Mouse (Mus musculus): ENCODE data around the gene 4930519P11Rik. TPM values are rescaled to one million over a fixed set of nuclear protein-coding genes. Genes with fewer than 3 reads are reported as not detected.

Gene 4930519P11Rik
- total RNA-seq, 2 experiments from 2014 or later, result 0.69 TPM; not detected in 1

- intact Hi-C loops (cut with DNase I; ENCODE audit: low total_unique reads), result no loop called here
- DNase-seq, result no peak
These were observed 47.7 kb downstream of the 4930519P11Rik start for GRCm38 (mm10) chr2:154565562-154565961.

GRCm38 (mm10) chr2:154563612-154564170, 49.5 kb downstream of the 4930519P11Rik start:
- DNase-seq, result no peak
- intact Hi-C loops (cut with DNase I; ENCODE audit: low total_unique reads), result no loop called here

Other genes with a start within 250 kb of the 4930519P11Rik start
- gene Cdk5rap1, start 240.4 kb downstream of the 4930519P11Rik start, total RNA-seq (2021), result 10 to 100 TPM in 1 of 2 experiments, 1 to 10 TPM in 1; 8.9 to 12.1 TPM
- gene Snta1, start 205.3 kb downstream of the 4930519P11Rik start, total RNA-seq (2021), result 100 to 1,000 TPM; 146 to 210 TPM
- 10 to 100 TPM; 12.2 to 15.7 TPM for gene Cbfa2t2, start 177.0 kb downstream of the 4930519P11Rik start, total RNA-seq (2021)
- gene 1700003F12Rik, start 66.4 kb downstream of the 4930519P11Rik start, total RNA-seq (2021), result under 1 TPM in 1 of 2 experiments, not detected in 1; 0.31 TPM
- not detected for gene Actl10, start 61.7 kb downstream of the 4930519P11Rik start, total RNA-seq (2021)
- gene Necab3, start 54.5 kb downstream of the 4930519P11Rik start, total RNA-seq (2021), result 1 to 10 TPM; 1.1 to 1.2 TPM
- 1 to 10 TPM; 2.5 to 3.1 TPM for gene E2f1, start 43.5 kb downstream of the 4930519P11Rik start, total RNA-seq (2021)
- gene Pxmp4, start 9.7 kb downstream of the 4930519P11Rik start, total RNA-seq (2021), result 10 to 100 TPM; 14.1 to 14.9 TPM
- gene Zfp341, start 140 bp downstream of the 4930519P11Rik start, total RNA-seq (2021), result 1 to 10 TPM; 1.8 to 1.9 TPM
- 10 to 100 TPM; 91.1 to 97.2 TPM for gene Chmp4b, start 38.3 kb upstream of the 4930519P11Rik start, total RNA-seq (2021)
- not detected for gene Gm14214, start 156.6 kb upstream of the 4930519P11Rik start, total RNA-seq (2021)
- 10 to 100 TPM; 90.1 to 97.0 TPM for gene Raly, start 177.7 kb upstream of the 4930519P11Rik start, total RNA-seq (2021)
- gene a, start 178.0 kb upstream of the 4930519P11Rik start, total RNA-seq (2021), result not detected

Measured in gastrocnemius, postnatal 14 days (tissue).